ENCODE assay signal across 7 mouse cellular contexts in the genomic region with DNA sequence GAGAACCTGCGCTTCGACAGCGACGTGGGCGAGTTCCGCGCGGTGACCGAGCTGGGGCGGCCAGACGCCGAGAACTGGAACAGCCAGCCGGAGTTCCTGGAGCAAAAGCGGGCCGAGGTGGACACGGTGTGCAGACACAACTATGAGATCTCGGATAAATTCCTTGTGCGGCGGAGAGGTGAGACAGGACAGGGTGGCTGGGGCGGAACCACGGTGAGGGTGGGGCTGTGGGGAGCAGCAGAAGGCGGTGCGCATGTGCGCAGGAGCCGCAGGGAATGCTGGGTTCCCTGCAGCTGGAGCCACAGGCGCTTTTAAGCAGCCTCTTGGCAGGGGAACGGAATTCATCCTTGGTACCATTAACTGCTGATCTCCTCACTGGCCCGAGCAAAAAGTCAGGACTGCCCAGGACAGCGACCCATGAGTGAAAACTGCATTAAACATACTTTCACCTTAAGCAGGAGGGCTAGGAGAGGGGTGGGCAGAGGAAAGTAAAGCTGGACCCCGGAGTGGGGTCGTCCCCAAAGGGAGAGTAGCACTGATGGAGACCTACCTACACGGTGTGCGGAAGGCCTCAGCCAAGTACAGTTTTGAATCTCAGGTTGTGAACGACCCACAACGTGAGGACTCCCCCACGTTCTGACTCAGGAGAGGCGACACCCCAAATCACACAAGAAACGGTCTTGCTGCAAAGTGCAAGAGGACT. TPM values are rescaled to one million over a fixed set of nuclear protein-coding genes. Genes with fewer than 3 reads are reported as not detected.
DNase-seq lines count a peak whose midpoint lies in the region; ATAC-seq lines count a peak whose summit lies in the region.

No protein-coding gene starts in this region.

- peak overlapping the region; percentile 69 for H3K9ac ChIP-seq in embryonic facial prominence, embryonic 14.5 days (ENCODE audit: low read depth, low read length)
- H3K9ac ChIP-seq in heart, embryonic 11.5 days (ENCODE audit: low read depth, low read length): peak overlapping the region; percentile 62
- H3K9ac ChIP-seq in kidney, embryonic 14.5 days (ENCODE audit: low read depth, low read length): peak overlapping the region; percentile 57
- peak overlapping the region; percentile 51 for H3K9ac ChIP-seq in limb, embryonic 15.5 days
- H3K9ac ChIP-seq in midbrain, embryonic 14.5 days (replicated peaks; ENCODE audit: low read length): peak overlapping the region; percentile 60
- peak overlapping the region; percentile 29; the same call in 1 of the 2 replicates for H3K9ac ChIP-seq in stomach, embryonic 15.5 days

- H3K27ac ChIP-seq in embryonic facial prominence, embryonic 14.5 days (replicated peaks; ENCODE audit: low read depth, low read length): peak overlapping the region; percentile 55
- H3K27ac ChIP-seq in heart, embryonic 11.5 days (ENCODE audit: low read depth, low read length): no peak overlapping the region
- H3K27ac ChIP-seq in kidney, embryonic 14.5 days (ENCODE audit: low read depth, low read length): no peak overlapping the region; the same call in 1 of the 2 replicates
- peak overlapping the region; percentile 65 for H3K27ac ChIP-seq in limb, embryonic 15.5 days
- peak overlapping the region; percentile 67 for H3K27ac ChIP-seq in midbrain, embryonic 14.5 days (replicated peaks; ENCODE audit: low read depth, low read length)
- no peak overlapping the region for H3K27ac ChIP-seq in stomach, embryonic 15.5 days

- peak; percentile 91 for ATAC-seq in embryonic facial prominence, embryonic 14.5 days (ENCODE audit: low read depth)
- ATAC-seq in heart, embryonic 11.5 days (replicated peaks; ENCODE audit: insufficient number of reproducible peaks, low FRiP score, low TSS enrichment): no peak
- ATAC-seq in kidney, embryonic 14.5 days (ENCODE audit: low FRiP score, low TSS enrichment): peak; percentile 84
- ATAC-seq in limb, embryonic 15.5 days (ENCODE audit: insufficient number of reproducible peaks, low FRiP score, low TSS enrichment, low read depth): peak; percentile 38; the same call in 1 of the 2 replicates
- ATAC-seq in midbrain, embryonic 14.5 days (ENCODE audit: low FRiP score, low TSS enrichment): peak; percentile 75; the same call in 1 of the 2 replicates
- ATAC-seq in stomach, embryonic 15.5 days (ENCODE audit: insufficient read depth, low FRiP score, low read depth): peak; percentile 75

- DNase-seq in brain, embryonic 18.5 days (ENCODE audit: low read depth, low spot score): peak; percentile 32
- DNase-seq in embryonic facial prominence, embryonic 14.5 days (ENCODE audit: low spot score): peak; percentile 84
- peak; percentile 84 for DNase-seq in midbrain, embryonic 14.5 days

- no peaks in the 10 kb centered on the region; the same call in 1 of the 2 replicates for H3K4me1 ChIP-seq in embryonic facial prominence, embryonic 14.5 days (ENCODE audit: control insufficient read depth, insufficient read depth, low read length)
- 0 out of 2 replicates have a peak, but pooled peaks cover 2% of the 10 kb centered on the region for H3K4me1 ChIP-seq in heart, embryonic 11.5 days (ENCODE audit: control insufficient read depth, insufficient read depth, low read length)
- H3K4me1 ChIP-seq in kidney, embryonic 14.5 days (ENCODE audit: control insufficient read depth, insufficient read depth, low read length): peaks cover 3% of the 10 kb centered on the region; the same call in 1 of the 2 replicates
- H3K4me1 ChIP-seq in limb, embryonic 15.5 days: 0 out of 2 replicates have a peak, but pooled peaks cover 4% of the 10 kb centered on the region
- no peaks in the 10 kb centered on the region for H3K4me1 ChIP-seq in midbrain, embryonic 14.5 days (ENCODE audit: control insufficient read depth, insufficient read depth, low read length)
- no peaks in the 10 kb centered on the region for H3K4me1 ChIP-seq in stomach, embryonic 15.5 days

- no peaks in the 10 kb centered on the region for H3K36me3 ChIP-seq in embryonic facial prominence, embryonic 14.5 days (ENCODE audit: control insufficient read depth, insufficient read depth, low read length)
- H3K36me3 ChIP-seq in heart, embryonic 11.5 days (ENCODE audit: control insufficient read depth, insufficient read depth, low read length): no peaks in the 10 kb centered on the region
- H3K36me3 ChIP-seq in kidney, embryonic 14.5 days (ENCODE audit: control insufficient read depth, insufficient read depth, low read length): no peaks in the 10 kb centered on the region
- H3K36me3 ChIP-seq in limb, embryonic 15.5 days: no peaks in the 10 kb centered on the region
- H3K36me3 ChIP-seq in midbrain, embryonic 14.5 days (ENCODE audit: control insufficient read depth, insufficient read depth, low read length): no peaks in the 10 kb centered on the region
- no peaks in the 10 kb centered on the region for H3K36me3 ChIP-seq in stomach, embryonic 15.5 days

- H3K4me3 ChIP-seq in embryonic facial prominence, embryonic 14.5 days (ENCODE audit: low read depth, low read length): peak overlapping the region; percentile 61
- H3K4me3 ChIP-seq in heart, embryonic 11.5 days (ENCODE audit: low read depth, low read length): peak overlapping the region; percentile 49
- H3K4me3 ChIP-seq in kidney, embryonic 14.5 days (ENCODE audit: low read length): peak overlapping the region; percentile 61
- H3K4me3 ChIP-seq in limb, embryonic 15.5 days: peak overlapping the region; percentile 61
- peak overlapping the region; percentile 54 for H3K4me3 ChIP-seq in midbrain, embryonic 14.5 days (replicated peaks; ENCODE audit: low read depth, low read length)
- H3K4me3 ChIP-seq in stomach, embryonic 15.5 days (replicated peaks): peak overlapping the region; percentile 59

- H3K4me2 ChIP-seq in embryonic facial prominence, embryonic 14.5 days (ENCODE audit: low read depth, low read length): peak overlapping the region; percentile 82
- H3K4me2 ChIP-seq in heart, embryonic 11.5 days: peak overlapping the region; percentile 58
- H3K4me2 ChIP-seq in kidney, embryonic 14.5 days (replicated peaks; ENCODE audit: low read depth, low read length): peak overlapping the region; percentile 76
- H3K4me2 ChIP-seq in limb, embryonic 15.5 days: peak overlapping the region; percentile 67
- peak overlapping the region; percentile 76 for H3K4me2 ChIP-seq in midbrain, embryonic 14.5 days (ENCODE audit: low read length)
- peak overlapping the region; percentile 75 for H3K4me2 ChIP-seq in stomach, embryonic 15.5 days

- H3K27me3 ChIP-seq in embryonic facial prominence, embryonic 14.5 days (replicated peaks; ENCODE audit: control insufficient read depth, insufficient read depth, low read length): no peaks in the 10 kb centered on the region
- peaks cover 6% of the 10 kb centered on the region; the same call in 1 of the 2 replicates for H3K27me3 ChIP-seq in heart, embryonic 11.5 days (ENCODE audit: control insufficient read depth, insufficient read depth, low read length)
- no peaks in the 10 kb centered on the region for H3K27me3 ChIP-seq in kidney, embryonic 14.5 days (ENCODE audit: control insufficient read depth, insufficient read depth, low read length)
- 0 out of 2 replicates have a peak, but pooled peaks cover 4% of the 10 kb centered on the region for H3K27me3 ChIP-seq in limb, embryonic 15.5 days
- H3K27me3 ChIP-seq in midbrain, embryonic 14.5 days (ENCODE audit: control insufficient read depth, insufficient read depth, low read length): 0 out of 2 replicates have a peak, but pooled peaks cover 4% of the 10 kb centered on the region
- no peaks in the 10 kb centered on the region for H3K27me3 ChIP-seq in stomach, embryonic 15.5 days (replicated peaks)

- 23% methylated on average over 38 of the region's 38 CpGs for WGBS in embryonic facial prominence, embryonic 14.5 days
- WGBS in heart, embryonic 11.5 days (ENCODE audit: insufficient replicate concordance): 24% methylated on average over 38 of the region's 38 CpGs
- WGBS in kidney, embryonic 14.5 days: 20% methylated on average over 38 of the region's 38 CpGs
- 26% methylated on average over 38 of the region's 38 CpGs for WGBS in limb, embryonic 15.5 days
- 22% methylated on average over 38 of the region's 38 CpGs for WGBS in midbrain, embryonic 14.5 days
- 21% methylated on average over 38 of the region's 38 CpGs for WGBS in stomach, embryonic 15.5 days

- no peaks in the 10 kb centered on the region for H3K9me3 ChIP-seq in embryonic facial prominence, embryonic 14.5 days (ENCODE audit: control insufficient read depth, low read length)
- H3K9me3 ChIP-seq in heart, embryonic 11.5 days (replicated peaks; ENCODE audit: control insufficient read depth, low read length): no peaks in the 10 kb centered on the region
- H3K9me3 ChIP-seq in kidney, embryonic 14.5 days (ENCODE audit: control insufficient read depth, low read length): no peaks in the 10 kb centered on the region
- H3K9me3 ChIP-seq in limb, embryonic 15.5 days: no peaks in the 10 kb centered on the region
- no peaks in the 10 kb centered on the region for H3K9me3 ChIP-seq in midbrain, embryonic 14.5 days (ENCODE audit: control insufficient read depth, low read length)
- no peaks in the 10 kb centered on the region for H3K9me3 ChIP-seq in stomach, embryonic 15.5 days

RNA-seq across cellular contexts. Expression of a gene that starts 4.2 kb away (rescaled TPM):
- 4.1 and 4.7 TPM in 2 replicates for polyA plus RNA-seq in embryonic facial prominence, embryonic 14.5 days (2014; fragmentation: Nextera tagmentation; extraction: Ambion mirVana)
- 1.5 and 2.3 TPM in 2 replicates for polyA plus RNA-seq in heart, embryonic 11.5 days (2014; fragmentation: Nextera tagmentation; extraction: Ambion mirVana)
- polyA plus RNA-seq in kidney, embryonic 14.5 days (2014; fragmentation: Nextera tagmentation; extraction: Ambion mirVana): 5.9 and 7.1 TPM in 2 replicates
- 3.3 and 3.8 TPM in 2 replicates for polyA plus RNA-seq in limb, embryonic 15.5 days (2015; fragmentation: Nextera tagmentation; extraction: Ambion mirVana)
- polyA plus RNA-seq in midbrain, embryonic 14.5 days (2014; fragmentation: Nextera tagmentation; extraction: Ambion mirVana): 2.4 and 2.7 TPM in 2 replicates
- polyA plus RNA-seq in stomach, embryonic 15.5 days (2015; fragmentation: Nextera tagmentation; extraction: Ambion mirVana): 4.8 and 5.0 TPM in 2 replicates

RNA-seq across cellular contexts. Expression of a gene that starts 15.6 kb away (rescaled TPM):
- polyA plus RNA-seq in embryonic facial prominence, embryonic 14.5 days (2014; fragmentation: Nextera tagmentation; extraction: Ambion mirVana): not detected in 2 replicates
- not detected in 2 replicates for polyA plus RNA-seq in heart, embryonic 11.5 days (2014; fragmentation: Nextera tagmentation; extraction: Ambion mirVana)
- polyA plus RNA-seq in kidney, embryonic 14.5 days (2014; fragmentation: Nextera tagmentation; extraction: Ambion mirVana): 0.09 TPM in 1 of 2 replicates, not detected in the other
- polyA plus RNA-seq in limb, embryonic 15.5 days (2015; fragmentation: Nextera tagmentation; extraction: Ambion mirVana): not detected in 2 replicates
- polyA plus RNA-seq in midbrain, embryonic 14.5 days (2014; fragmentation: Nextera tagmentation; extraction: Ambion mirVana): 0.16 TPM in 1 of 2 replicates, not detected in the other
- not detected in 2 replicates for polyA plus RNA-seq in stomach, embryonic 15.5 days (2015; fragmentation: Nextera tagmentation; extraction: Ambion mirVana)

RNA-seq across cellular contexts. Expression of a gene that starts 22.2 kb away (rescaled TPM):
- polyA plus RNA-seq in embryonic facial prominence, embryonic 14.5 days (2014; fragmentation: Nextera tagmentation; extraction: Ambion mirVana): 4.9 and 5.7 TPM in 2 replicates
- not detected in 2 replicates for polyA plus RNA-seq in heart, embryonic 11.5 days (2014; fragmentation: Nextera tagmentation; extraction: Ambion mirVana)
- polyA plus RNA-seq in kidney, embryonic 14.5 days (2014; fragmentation: Nextera tagmentation; extraction: Ambion mirVana): 2.7 TPM in 2 replicates
- polyA plus RNA-seq in limb, embryonic 15.5 days (2015; fragmentation: Nextera tagmentation; extraction: Ambion mirVana): 2.9 and 3.3 TPM in 2 replicates
- polyA plus RNA-seq in midbrain, embryonic 14.5 days (2014; fragmentation: Nextera tagmentation; extraction: Ambion mirVana): 0.83 TPM in 1 of 2 replicates, not detected in the other
- 4.9 and 5.7 TPM in 2 replicates for polyA plus RNA-seq in stomach, embryonic 15.5 days (2015; fragmentation: Nextera tagmentation; extraction: Ambion mirVana)

RNA-seq across cellular contexts. Expression of a gene that starts 44.8 kb away (rescaled TPM):
- polyA plus RNA-seq in embryonic facial prominence, embryonic 14.5 days (2014; fragmentation: Nextera tagmentation; extraction: Ambion mirVana): not detected in 2 replicates
- not detected in 2 replicates for polyA plus RNA-seq in heart, embryonic 11.5 days (2014; fragmentation: Nextera tagmentation; extraction: Ambion mirVana)
- 0.14 TPM in 1 of 2 replicates, not detected in the other for polyA plus RNA-seq in kidney, embryonic 14.5 days (2014; fragmentation: Nextera tagmentation; extraction: Ambion mirVana)
- polyA plus RNA-seq in limb, embryonic 15.5 days (2015; fragmentation: Nextera tagmentation; extraction: Ambion mirVana): 0.20 TPM in 2 replicates
- polyA plus RNA-seq in midbrain, embryonic 14.5 days (2014; fragmentation: Nextera tagmentation; extraction: Ambion mirVana): not detected in 2 replicates
- 0.53 and 0.94 TPM in 2 replicates for polyA plus RNA-seq in stomach, embryonic 15.5 days (2015; fragmentation: Nextera tagmentation; extraction: Ambion mirVana)

RNA-seq across cellular contexts. Expression of a gene that starts 52.3 kb away (rescaled TPM):
- polyA plus RNA-seq in embryonic facial prominence, embryonic 14.5 days (2014; fragmentation: Nextera tagmentation; extraction: Ambion mirVana): 9.4 and 10.1 TPM in 2 replicates
- 11.7 and 13.5 TPM in 2 replicates for polyA plus RNA-seq in heart, embryonic 11.5 days (2014; fragmentation: Nextera tagmentation; extraction: Ambion mirVana)
- 21.7 and 22.9 TPM in 2 replicates for polyA plus RNA-seq in kidney, embryonic 14.5 days (2014; fragmentation: Nextera tagmentation; extraction: Ambion mirVana)
- 5.8 and 7.5 TPM in 2 replicates for polyA plus RNA-seq in limb, embryonic 15.5 days (2015; fragmentation: Nextera tagmentation; extraction: Ambion mirVana)
- polyA plus RNA-seq in midbrain, embryonic 14.5 days (2014; fragmentation: Nextera tagmentation; extraction: Ambion mirVana): 1.1 and 2.0 TPM in 2 replicates
- polyA plus RNA-seq in stomach, embryonic 15.5 days (2015; fragmentation: Nextera tagmentation; extraction: Ambion mirVana): 13.3 and 18.1 TPM in 2 replicates

Comparison
In these comparisons a context has a peak if more than half of its experiments do, and no peak if none do; other contexts are left out.
1. DNase-seq: peak in every context shown above with its lines; median percentile 84 in embryonic facial prominence, embryonic 14.5 days; 84 in midbrain, embryonic 14.5 days; 32 in brain, embryonic 18.5 days.
2. H3K27ac ChIP-seq: peak in embryonic facial prominence, embryonic 14.5 days (single experiment), limb, embryonic 15.5 days (single experiment) and midbrain, embryonic 14.5 days (single experiment); none in heart, embryonic 11.5 days (single experiment), kidney, embryonic 14.5 days (single experiment) and stomach, embryonic 15.5 days (single experiment).
3. Peak in every context shown above with its lines, with median percentiles within 50 percentile points of each other: H3K4me2 ChIP-seq, H3K4me3 ChIP-seq and H3K9ac ChIP-seq.